Mouse (Mus musculus) mouse embryonic stem cell (cell line): Measurements from ENCODE around the gene Trim5.

ENCODE experiments used
- in situ Hi-C, 2 experiments: fragments of 300-500 bp; cut with MboI; formaldehyde crosslinking; loops; 1 replicate in 1 of 2; 3 replicates in 1 of 2; pipeline ENCODE4 v1.14.3; 2019 to 2020; ENCODE audit warnings: low sequenced_read_pairs in 2 of 2, low pct_unique_long_range_greater_than_20kb in 1 of 2, mixed read lengths in 1 of 2; ENCODE audit not compliant: unreplicated experiment in 1 of 2

The Trim5 gene

GRCm38 (mm10) chr7:104217881-104218280 is 70.0 kb downstream of the Trim5 start:
- in situ Hi-C loops: no loop called here

GRCm38 (mm10) chr7:104216011-104216535 is 71.8 kb downstream of the Trim5 start:
- in situ Hi-C loops: no loop called here
